Mouse (Mus musculus) fat pad, adult 2 months (tissue): Measurements from ENCODE around the gene Prpf3.
"Not testable (repeated sequence)": the region's sequence is repeated elsewhere in the genome, so short reads cannot be mapped to it uniquely, and the experiment has no call there.

ENCODE experiments used
- DNase-seq: peaks from one replicate; pipeline ENCODE4 v3.0.0-alpha.2; 2011; ENCODE audit warnings: low read depth, low spot score; ENCODE audit errors: extremely low read depth

Gene Prpf3

GRCm38 (mm10) chr3:95820046-95821010 lies 35.4 kb downstream of the Prpf3 start:
- no peak for DNase-seq

- peak; percentile 78 for DNase-seq
Observed at GRCm38 (mm10) chr3:95819351-95819985, 36.2 kb downstream of the Prpf3 start.

GRCm38 (mm10) chr3:95818571-95819288 lies 37.0 kb downstream of the Prpf3 start, which contains the start of gene Rprd2:
TSS of gene Rprd2 (minus strand) at chr3:95818863.
- DNase-seq, result no peak

GRCm38 (mm10) chr3:95818026-95818511 lies 37.6 kb downstream of the Prpf3 start:
- no peak for DNase-seq

DNA sequence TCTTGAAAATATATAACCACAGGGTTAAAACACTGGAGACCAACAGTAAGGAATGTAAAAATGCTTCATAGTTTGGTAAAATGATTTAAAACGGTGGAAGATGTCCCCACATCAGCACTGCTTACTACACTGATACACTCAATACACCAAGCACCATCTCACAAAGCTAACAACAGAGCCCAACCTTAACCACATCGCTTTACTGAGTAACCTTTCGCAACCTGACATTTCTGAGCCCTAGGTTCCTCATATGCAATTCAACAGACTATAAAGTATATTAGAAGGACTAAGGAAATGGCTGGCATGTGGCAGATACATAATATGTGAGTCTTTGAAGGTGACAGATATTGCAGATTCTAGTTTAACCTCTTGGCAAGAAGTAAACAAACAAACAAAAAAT lies 39.0 kb downstream of the Prpf3 start:
- no peak for DNase-seq

GRCm38 (mm10) chr3:95808384-95808783 lies 47.3 kb downstream of the Prpf3 start:
- DNase-seq, result no peak

DNA sequence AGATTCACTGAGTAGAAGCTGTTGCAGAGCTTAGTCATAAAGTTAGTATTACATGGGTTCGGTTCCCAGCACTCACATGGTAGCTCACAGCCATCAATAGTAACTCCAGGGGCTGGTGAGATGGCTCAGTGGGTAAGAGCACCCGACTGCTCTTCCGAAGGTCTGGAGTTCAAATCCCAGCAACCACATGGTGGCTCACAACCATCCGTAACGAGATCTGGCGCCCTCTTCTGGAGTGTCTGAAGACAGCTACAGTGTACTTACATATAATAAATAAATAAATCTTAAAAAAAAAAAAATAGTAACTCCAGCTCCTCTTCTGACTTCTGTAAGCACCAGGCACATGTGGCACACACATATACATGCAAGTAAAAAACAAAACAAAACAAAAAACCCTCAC lies 48.1 kb downstream of the Prpf3 start:
- DNase-seq, result not testable (repeated sequence)

DNA sequence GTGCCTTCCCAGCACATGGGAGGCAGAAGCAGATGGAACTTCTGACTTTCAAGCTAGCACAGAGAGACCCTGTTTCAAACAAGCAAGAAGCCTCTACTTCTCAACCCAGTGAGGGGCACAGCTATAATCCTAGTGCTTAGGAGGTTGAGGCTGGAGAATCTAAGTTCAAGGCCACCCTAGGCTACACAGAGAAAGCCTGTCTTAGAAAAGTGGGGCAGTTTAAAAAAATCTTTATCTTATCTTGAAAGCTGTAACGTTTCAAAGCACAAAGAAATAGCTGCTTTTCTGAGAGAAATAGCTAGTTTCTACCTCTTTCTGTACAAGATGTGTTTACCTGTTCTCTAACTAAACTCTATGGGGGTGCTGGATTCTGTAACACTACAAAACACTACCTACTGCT lies 49.0 kb downstream of the Prpf3 start:
- no peak for DNase-seq

DNA sequence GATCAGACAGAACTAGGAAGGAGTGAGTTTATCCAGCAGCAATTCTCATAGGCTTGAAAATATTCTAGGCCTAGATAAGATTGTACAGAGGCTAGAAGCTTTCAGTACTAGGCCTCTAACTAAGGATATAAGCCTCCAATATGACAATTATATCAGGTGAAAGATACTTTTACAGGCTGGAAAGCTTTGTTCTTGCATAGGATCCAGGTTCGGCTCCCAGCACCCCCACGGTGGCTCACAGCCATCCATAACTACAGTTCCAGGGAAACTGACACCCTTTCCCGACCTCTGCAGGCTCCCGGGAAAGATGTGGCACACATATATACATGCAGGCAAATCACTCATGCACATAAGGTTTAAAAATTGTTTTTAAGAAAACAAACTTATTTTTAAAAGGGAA lies 51.8 kb downstream of the Prpf3 start:
- DNase-seq, result no peak

DNA sequence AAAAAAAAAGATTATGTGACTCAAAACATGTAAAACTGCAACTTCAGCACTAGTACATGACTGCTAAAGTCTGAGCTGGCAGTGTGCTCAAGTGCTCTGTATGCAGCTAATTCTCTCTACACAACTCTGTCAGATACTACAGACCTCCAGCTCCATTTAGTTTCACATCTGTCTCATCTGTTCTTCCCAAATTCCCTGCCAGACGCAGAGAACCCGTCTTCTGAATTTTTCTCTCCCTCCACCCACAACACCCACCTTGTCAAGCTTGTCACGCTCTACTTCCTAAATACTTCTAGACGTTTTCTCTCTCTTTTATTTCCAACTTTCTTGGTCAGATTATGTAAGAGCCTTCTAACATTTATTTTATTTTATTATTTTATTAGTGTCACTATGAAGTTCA lies 56.9 kb downstream of the Prpf3 start:
- no peak for DNase-seq

DNA sequence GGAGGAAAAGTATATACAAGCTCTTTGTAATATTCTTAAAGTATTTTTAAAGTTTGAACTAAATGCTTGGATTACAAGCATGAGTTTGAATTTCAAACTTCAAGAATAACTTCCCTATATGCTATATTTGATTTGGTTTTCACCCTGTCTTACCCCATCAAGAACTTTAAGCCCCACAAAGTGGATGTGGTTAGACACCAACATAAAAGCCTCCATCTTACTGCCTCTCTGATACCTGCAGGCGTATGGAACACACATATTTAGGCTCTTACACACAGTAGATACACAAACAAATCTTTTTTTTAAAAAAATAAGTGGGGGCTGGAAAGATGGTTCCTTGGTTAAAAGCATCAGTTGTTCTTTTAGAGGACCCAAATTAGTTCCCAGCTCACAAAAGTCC lies 61.4 kb downstream of the Prpf3 start:
- DNase-seq, result no peak

DNA sequence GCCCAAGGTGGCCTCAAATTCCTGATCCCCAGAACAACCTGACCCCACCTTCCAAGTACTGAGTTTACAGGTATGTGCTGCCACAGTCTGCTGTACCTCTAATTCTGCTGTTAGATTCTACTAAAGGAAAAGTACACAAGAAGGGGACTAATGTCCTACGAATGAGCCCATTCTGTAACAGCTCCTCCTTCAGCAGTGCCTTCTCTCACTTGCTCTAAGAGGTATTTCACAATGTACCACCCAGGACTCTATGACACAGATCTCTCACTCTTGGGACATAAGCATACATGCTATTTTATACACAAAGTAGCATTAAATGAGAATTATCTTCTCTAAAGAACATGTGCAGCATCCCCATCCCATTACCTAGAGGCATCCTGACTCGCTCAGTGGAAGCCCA lies 62.0 kb downstream of the Prpf3 start:
- DNase-seq, result no peak

- no peak for DNase-seq
Observed at GRCm38 (mm10) chr3:95785501-95785900, 70.2 kb downstream of the Prpf3 start.
